Mouse (Mus musculus): ENCODE measurements around the gene Krt8.

- TF ChIP-seq CTCF (IDR thresholded peaks at IDR 0.05; ENCODE audit: low read depth, low read length) (no peak), GATA2 (IDR thresholded peaks at IDR 0.05; ENCODE audit: borderline replicate concordance, low read depth, low read length) (no peak), GATA1 (IDR thresholded peaks at IDR 0.05; ENCODE audit: borderline replicate concordance, low read length) (no peak), TAL1 (conservative IDR thresholded peaks at IDR 0.05; ENCODE audit: low read depth, low read length) (no peak)
These were observed 45.4 kb downstream of the Krt8 start for GRCm38 (mm10) chr15:101958891-101959290.
